Mouse (Mus musculus): ENCODE data around the gene Mta2. TPM values are rescaled to one million over a fixed set of nuclear protein-coding genes. Genes with fewer than 3 reads are reported as not detected.

Gene Mta2
- polyA plus RNA-seq, 1 experiment from 2014 or later: 153 TPM

DNA sequence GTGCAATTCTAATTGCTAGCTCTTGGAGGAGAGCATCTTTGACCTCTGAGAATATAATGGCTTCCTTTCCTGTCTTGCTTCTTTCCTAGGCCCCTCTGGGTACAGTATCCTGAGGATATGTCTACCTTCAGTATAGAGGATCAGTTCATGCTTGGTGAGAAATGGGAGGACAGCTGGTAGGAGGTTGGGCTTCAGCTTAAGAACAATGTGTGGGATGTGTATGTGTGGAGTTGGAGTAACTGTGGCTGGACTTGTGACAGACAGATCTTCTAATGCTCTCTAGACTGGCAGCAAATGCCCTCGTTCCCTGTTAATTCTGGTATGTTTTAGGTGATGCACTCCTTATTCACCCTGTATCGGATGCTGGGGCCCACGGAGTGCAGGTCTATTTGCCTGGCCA is 27.5 kb upstream of the Mta2 start:
- no peaks in the 10 kb centered on the region for H3K27me3 ChIP-seq
- H3K9me3 ChIP-seq: no peaks in the 10 kb centered on the region
- ATAC-seq: no peak
- 98% methylated on average over 3 of the region's 3 CpGs for WGBS
- H3K4me1 ChIP-seq (replicated peaks): no peaks in the 10 kb centered on the region
- no peak overlapping the region for H3K9ac ChIP-seq (replicated peaks)
- no peak overlapping the region for H3K4me3 ChIP-seq (replicated peaks)
- H3K27ac ChIP-seq: no peak overlapping the region
- peaks cover 79% of the 10 kb centered on the region for H3K36me3 ChIP-seq
- no peak overlapping the region for H3K4me2 ChIP-seq (replicated peaks)

DNA sequence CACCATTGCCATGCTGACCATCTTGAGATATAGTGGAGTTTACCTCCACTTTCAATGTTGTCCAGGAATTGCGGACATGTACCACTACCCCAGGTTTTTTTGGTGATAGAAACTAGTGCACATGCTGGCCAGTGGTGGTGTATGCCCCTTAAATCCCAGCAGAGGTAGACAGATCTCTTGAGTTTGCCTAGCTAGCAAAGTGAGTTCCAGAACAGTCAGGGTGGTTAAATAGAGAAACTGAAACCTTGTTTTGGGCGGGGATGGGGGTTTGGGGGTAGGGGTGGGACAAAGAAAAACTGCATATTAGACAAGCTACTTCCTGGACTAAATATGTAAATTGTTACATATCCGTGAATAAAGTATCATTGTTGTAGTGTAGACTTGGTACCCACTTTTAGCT is 22.7 kb upstream of the Mta2 start:
- H3K9ac ChIP-seq (replicated peaks): no peak overlapping the region
- no peak for ATAC-seq
- H3K36me3 ChIP-seq: peaks cover 31% of the 10 kb centered on the region
- H3K4me2 ChIP-seq (replicated peaks): no peak overlapping the region
- H3K9me3 ChIP-seq: no peaks in the 10 kb centered on the region
- WGBS: 93% methylated on average over 3 of the region's 3 CpGs
- H3K27me3 ChIP-seq: no peaks in the 10 kb centered on the region
- no peak overlapping the region for H3K27ac ChIP-seq
- no peak overlapping the region for H3K4me3 ChIP-seq (replicated peaks)
- peaks cover 11% of the 10 kb centered on the region for H3K4me1 ChIP-seq (replicated peaks)

DNA sequence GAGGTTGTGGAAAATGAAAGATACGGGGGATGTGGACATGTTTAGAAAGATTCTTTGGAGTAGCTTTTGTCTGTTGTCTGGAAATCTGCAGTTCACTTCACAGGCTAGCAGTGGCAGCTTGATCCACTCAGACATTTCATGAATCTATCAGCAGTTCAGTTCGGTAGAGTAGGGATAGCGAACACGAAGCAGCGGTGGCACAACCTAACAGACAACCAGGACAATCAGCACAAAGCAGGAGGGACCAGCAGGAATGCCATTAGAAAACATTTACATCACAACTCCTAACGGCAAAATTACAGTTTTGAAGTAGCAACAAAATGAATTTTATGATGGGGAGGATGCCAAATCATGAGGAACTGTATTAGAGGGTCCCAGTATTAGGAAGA is 22.0 kb upstream of the Mta2 start:
- Histone ChIP-seq H3K27ac (peak overlapping the region; percentile 89), H3K9ac (replicated peaks) (peak overlapping the region; percentile 86; the same call in 1 of the 2 replicates), H3K9me3 (no peaks in the 10 kb centered on the region), H3K4me3 (replicated peaks) (peak overlapping the region; percentile 91), H3K36me3 (peaks cover 25% of the 10 kb centered on the region), H3K4me2 (replicated peaks) (peak overlapping the region; percentile 87), H3K4me1 (replicated peaks) (peaks cover 11% of the 10 kb centered on the region), H3K27me3 (no peaks in the 10 kb centered on the region)
- no peak for ATAC-seq
- 73% methylated on average over 6 of the region's 6 CpGs for WGBS

- H3K27me3 ChIP-seq: no peaks in the 10 kb centered on the region
- no peaks in the 10 kb centered on the region for H3K9me3 ChIP-seq
- peaks cover 19% of the 10 kb centered on the region for H3K36me3 ChIP-seq
- peak within 1 kb of the TSS; percentile 89 for H3K27ac ChIP-seq
- H3K4me1 ChIP-seq (replicated peaks): peaks cover 11% of the 10 kb centered on the region
- H3K9ac ChIP-seq (replicated peaks): peak within 1 kb of the TSS; percentile 86
- peak within 1 kb of the TSS; percentile 87 for H3K4me2 ChIP-seq (replicated peaks)
- ATAC-seq: peak; percentile 99
- H3K4me3 ChIP-seq (replicated peaks): peak within 1 kb of the TSS; percentile 91
- WGBS: 3% methylated on average over 44 of the region's 50 CpGs
Measured at GRCm38 (mm10) chr19:8920073-8920736, 21.5 kb upstream of the Mta2 start, which contains the start of gene B3gat3. B3gat3 (plus strand) TSS chr19:8920374.

DNA sequence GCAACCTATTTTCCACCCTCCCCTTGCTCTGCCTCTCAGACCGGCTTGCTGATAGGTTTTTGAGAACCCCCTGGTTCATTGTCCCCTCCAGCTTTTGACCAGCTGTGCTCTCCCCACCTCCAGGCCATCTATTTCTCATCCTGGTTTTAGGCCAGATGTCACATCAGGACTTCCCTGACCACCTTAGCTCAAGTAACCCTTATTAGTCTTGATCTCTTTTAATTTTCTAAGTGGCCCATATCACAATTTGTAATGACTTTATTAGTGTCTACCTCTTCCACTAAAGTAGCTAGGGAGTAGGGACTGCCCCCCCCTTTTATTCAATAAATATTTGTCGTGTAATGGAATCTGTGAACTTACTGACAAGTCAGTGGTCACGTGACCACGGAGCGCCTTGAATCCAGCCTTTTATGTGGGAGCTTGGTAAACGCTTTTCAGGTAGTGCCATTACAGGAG is 20.8 kb upstream of the Mta2 start:
- Histone ChIP-seq H3K4me1 (replicated peaks) (peaks cover 11% of the 10 kb centered on the region), H3K4me3 (replicated peaks) (peak overlapping the region; percentile 91), H3K9ac (replicated peaks) (peak overlapping the region; percentile 86), H3K36me3 (peaks cover 19% of the 10 kb centered on the region), H3K4me2 (replicated peaks) (peak overlapping the region; percentile 87), H3K27me3 (no peaks in the 10 kb centered on the region), H3K27ac (peak overlapping the region; percentile 89), H3K9me3 (no peaks in the 10 kb centered on the region)
- no peak for ATAC-seq
- 3% methylated on average over 6 of the region's 6 CpGs for WGBS

GRCm38 (mm10) chr19:8921741-8922140 is 19.9 kb upstream of the Mta2 start:
- Histone ChIP-seq H3K36me3 (peaks cover 19% of the 10 kb centered on the region), H3K4me1 (replicated peaks) (peaks cover 11% of the 10 kb centered on the region), H3K27me3 (no peaks in the 10 kb centered on the region), H3K4me2 (replicated peaks) (peak overlapping the region; percentile 87; the same call in 1 of the 2 replicates), H3K27ac (no peak overlapping the region), H3K4me3 (replicated peaks) (peak overlapping the region; percentile 91; the same call in 1 of the 2 replicates), H3K9me3 (no peaks in the 10 kb centered on the region), H3K9ac (replicated peaks) (0 out of 2 replicates have a peak overlapping the region, but pooled peaks have one; percentile 28)
- 86% methylated on average over 9 of the region's 9 CpGs for WGBS
- no peak for ATAC-seq

DNA sequence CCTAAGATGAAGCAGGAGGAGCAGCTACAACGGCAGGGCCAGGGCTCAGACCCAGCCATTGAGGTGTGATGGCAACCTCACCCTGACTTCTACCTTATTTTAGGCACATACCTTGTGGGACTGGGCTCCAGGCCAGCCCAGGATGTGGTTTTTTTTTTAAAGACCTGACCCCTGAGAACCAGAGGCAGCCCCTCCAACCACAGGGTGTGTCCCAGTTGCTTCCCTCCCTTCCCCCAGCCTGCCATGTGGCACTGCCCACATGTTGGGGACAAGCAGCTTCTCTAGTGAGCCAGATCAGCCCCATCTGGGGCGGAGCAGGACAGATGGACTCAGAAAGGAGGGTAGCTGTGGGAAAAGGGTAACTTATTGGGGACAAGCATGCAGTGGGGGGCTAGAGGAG is 14.9 kb upstream of the Mta2 start:
- Histone ChIP-seq H3K9me3 (no peaks in the 10 kb centered on the region), H3K27me3 (peaks cover 14% of the 10 kb centered on the region; the same call in 1 of the 2 replicates), H3K36me3 (peaks cover 25% of the 10 kb centered on the region), H3K4me3 (replicated peaks) (no peak overlapping the region), H3K4me1 (replicated peaks) (peaks cover 23% of the 10 kb centered on the region), H3K9ac (replicated peaks) (no peak overlapping the region), H3K27ac (no peak overlapping the region), H3K4me2 (replicated peaks) (no peak overlapping the region)
- no peak for ATAC-seq
- 72% methylated on average over 2 of the region's 2 CpGs for WGBS

DNA sequence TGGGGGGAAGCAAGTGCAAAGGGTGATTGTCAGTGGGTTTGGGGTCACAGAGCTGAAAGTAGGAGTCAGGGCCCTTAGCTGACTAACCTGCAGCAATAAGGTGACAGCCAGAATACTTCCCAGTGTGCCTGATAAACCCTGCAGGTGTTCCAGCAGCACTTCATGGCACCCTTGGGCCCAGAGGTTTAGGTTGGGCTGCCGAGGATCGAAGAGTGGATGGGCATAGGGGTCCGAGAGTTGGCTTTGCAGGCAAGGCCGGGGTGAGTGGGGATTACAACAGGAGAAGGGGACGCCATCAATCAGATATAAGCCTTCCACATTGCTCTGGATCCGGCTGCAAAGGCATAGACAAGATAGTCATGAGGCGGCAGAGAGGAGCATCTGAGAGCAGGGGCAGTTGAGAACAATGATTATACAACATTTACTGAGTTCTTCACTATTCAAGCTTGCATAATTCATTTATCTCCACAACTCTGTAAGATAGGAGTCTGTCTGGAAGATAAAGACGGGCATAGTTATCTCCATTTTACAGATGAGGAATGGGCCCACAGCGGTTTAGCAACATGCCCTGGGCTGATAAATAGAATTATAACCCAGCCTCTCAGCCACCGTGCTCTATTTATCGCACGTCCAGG is 13.7 kb upstream of the Mta2 start:
- peaks cover 21% of the 10 kb centered on the region for H3K4me1 ChIP-seq (replicated peaks)
- H3K27me3 ChIP-seq: peaks cover 14% of the 10 kb centered on the region; the same call in 1 of the 2 replicates
- WGBS: 88% methylated on average over 12 of the region's 12 CpGs
- H3K4me3 ChIP-seq (replicated peaks): no peak overlapping the region
- ATAC-seq: no peak
- no peak overlapping the region; the same call in 1 of the 2 replicates for H3K27ac ChIP-seq
- H3K9me3 ChIP-seq: no peaks in the 10 kb centered on the region
- H3K36me3 ChIP-seq: peaks cover 25% of the 10 kb centered on the region
- H3K4me2 ChIP-seq (replicated peaks): no peak overlapping the region
- H3K9ac ChIP-seq (replicated peaks): no peak overlapping the region

- peak overlapping the region; percentile 76 for H3K9ac ChIP-seq (replicated peaks)
- no peaks in the 10 kb centered on the region for H3K9me3 ChIP-seq
- peak overlapping the region; percentile 57 for H3K4me3 ChIP-seq (replicated peaks)
- 19% methylated on average over 16 of the region's 16 CpGs for WGBS
- ATAC-seq: peak; percentile 64
- H3K4me1 ChIP-seq (replicated peaks): peaks cover 21% of the 10 kb centered on the region
- H3K27me3 ChIP-seq: peaks cover 14% of the 10 kb centered on the region; the same call in 1 of the 2 replicates
- no peak overlapping the region; the same call in 1 of the 2 replicates for H3K27ac ChIP-seq
- peaks cover 25% of the 10 kb centered on the region for H3K36me3 ChIP-seq
- peak overlapping the region; percentile 78 for H3K4me2 ChIP-seq (replicated peaks)
Measured at GRCm38 (mm10) chr19:8928689-8929223, 12.9 kb upstream of the Mta2 start.

DNA sequence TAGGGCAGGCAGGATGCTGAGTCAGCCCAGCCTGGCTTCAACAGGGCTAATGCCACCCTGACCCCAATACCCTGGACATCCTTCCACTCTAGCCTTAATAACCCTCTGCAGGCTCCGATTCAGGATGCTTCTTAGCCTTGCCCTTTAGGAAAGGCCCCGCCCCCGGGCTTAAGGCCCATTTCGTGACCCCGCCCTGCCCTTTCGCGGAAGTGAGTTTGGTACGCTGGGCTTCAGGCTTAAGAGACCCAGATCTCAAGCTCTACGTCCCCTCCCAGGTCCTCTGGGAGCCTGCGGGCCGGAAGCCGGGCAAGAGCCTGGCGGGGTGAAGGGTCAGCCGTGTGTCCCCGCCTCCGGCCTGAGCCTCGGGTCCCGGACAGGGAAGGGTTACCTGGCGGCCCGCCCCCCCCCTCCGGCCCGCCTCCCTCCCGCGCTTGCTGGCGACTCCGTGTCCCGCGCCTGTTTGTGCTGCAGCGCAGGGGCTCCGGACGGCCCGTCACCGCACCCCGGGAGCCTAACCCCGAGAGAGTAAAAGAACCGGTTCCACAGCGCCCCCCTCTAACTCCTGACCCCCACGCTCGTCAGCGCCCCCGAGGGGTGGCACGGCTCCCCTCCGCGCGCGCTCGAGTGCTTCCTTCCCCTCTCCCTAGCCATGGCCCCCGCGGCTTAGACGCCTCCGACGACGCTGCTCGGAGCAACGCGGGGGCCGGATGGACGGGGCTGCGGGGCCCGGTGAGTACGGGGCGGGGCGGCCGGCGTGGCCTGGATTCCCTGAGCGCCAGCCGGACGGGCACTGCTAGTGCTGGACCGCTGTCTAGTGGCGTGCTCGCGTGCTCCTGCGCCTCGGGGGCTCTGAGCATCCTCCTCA is 12.2 kb upstream of the Mta2 start, which contains the start of the genes Rom1 and Eml3:
Gene Rom1 (minus strand): TSS at position 133 of the 865 bp plus-strand sequence.
Gene Eml3 (plus strand): TSS at position 329 of the 865 bp plus-strand sequence.
- Histone ChIP-seq H3K4me2 (replicated peaks) (peak within 1 kb of the TSS; percentile 78), H3K27me3 (peaks cover 14% of the 10 kb centered on the region; the same call in 1 of the 2 replicates), H3K27ac (no peak within 1 kb of the TSS; the same call in 1 of the 2 replicates), H3K9me3 (no peaks in the 10 kb centered on the region), H3K4me1 (replicated peaks) (peaks cover 21% of the 10 kb centered on the region), H3K9ac (replicated peaks) (peak within 1 kb of the TSS; percentile 76), H3K4me3 (replicated peaks) (peak within 1 kb of the TSS; percentile 57), H3K36me3 (peaks cover 26% of the 10 kb centered on the region)
- ATAC-seq: peak; percentile 71
- 1% methylated on average over 67 of the region's 74 CpGs for WGBS

DNA sequence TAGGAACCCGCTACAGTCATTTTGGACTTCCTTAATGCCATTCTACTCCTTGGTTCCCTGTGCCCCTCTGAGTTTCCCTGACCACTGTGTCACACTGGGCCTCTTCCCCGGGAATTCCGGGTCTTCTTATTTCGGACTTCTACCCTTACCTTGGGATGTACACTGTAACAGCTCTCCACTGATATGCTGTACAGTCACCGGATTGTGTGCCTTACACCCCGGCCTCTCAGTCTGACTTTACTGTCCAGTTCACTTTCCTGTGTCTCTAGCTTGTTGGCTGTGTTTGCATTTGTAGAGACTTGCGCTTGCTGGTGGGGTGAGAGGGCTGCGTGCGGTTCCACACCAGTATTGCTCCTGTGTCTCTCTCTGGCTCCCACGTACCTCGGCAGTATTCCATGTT is 11.6 kb upstream of the Mta2 start:
- H3K4me1 ChIP-seq (replicated peaks): peaks cover 21% of the 10 kb centered on the region
- peak overlapping the region; percentile 57 for H3K4me3 ChIP-seq (replicated peaks)
- peaks cover 14% of the 10 kb centered on the region; the same call in 1 of the 2 replicates for H3K27me3 ChIP-seq
- peaks cover 30% of the 10 kb centered on the region for H3K36me3 ChIP-seq
- no peaks in the 10 kb centered on the region for H3K9me3 ChIP-seq
- ATAC-seq: no peak
- H3K4me2 ChIP-seq (replicated peaks): peak overlapping the region; percentile 78
- H3K27ac ChIP-seq: no peak overlapping the region
- peak overlapping the region; percentile 76 for H3K9ac ChIP-seq (replicated peaks)
- WGBS: 13% methylated on average over 11 of the region's 11 CpGs

Data from midbrain, embryonic 13.5 days (tissue).